Mouse (Mus musculus) midbrain, embryonic 11.5 days (tissue): ENCODE measurements around the gene Meioc. TPM values are rescaled to one million over a fixed set of nuclear protein-coding genes. Genes with fewer than 3 reads are reported as not detected.

Experiments
- ATAC-seq: fragments of 200-750 bp; cut with Nextera tagmentation; 2 replicates; pipeline ENCODE4 v1.8.0; 2017; ENCODE audit warnings: moderate TSS enrichment, moderate library complexity; ENCODE audit not compliant: low FRiP score
- DNase-seq: peaks from one replicate; pipeline ENCODE4 v3.0.0; 2015; ENCODE audit warnings: low spot score; ENCODE audit errors: missing footprints
- H3K27ac ChIP-seq: fragments of 300-500 bp; sonication (generic); 2 replicates; pipeline ENCODE4 v1.5.1; 2014; ENCODE audit warnings: low read depth, low read length
- H3K27me3 ChIP-seq: fragments of 300-500 bp; sonication (generic); 2 replicates; pipeline ENCODE4 v1.6.1; 2014; ENCODE audit warnings: mild to moderate bottlenecking, low read length, moderate library complexity, mixed read lengths; ENCODE audit not compliant: control insufficient read depth, insufficient read depth
- H3K36me3 ChIP-seq: fragments of 300-500 bp; sonication (generic); 2 replicates; pipeline ENCODE4 v1.6.1; 2014; ENCODE audit warnings: mild to moderate bottlenecking, low read length, moderate library complexity, mixed read lengths; ENCODE audit not compliant: control insufficient read depth, insufficient read depth
- H3K4me1 ChIP-seq: fragments of 300-500 bp; sonication (generic); 2 replicates; pipeline ENCODE4 v1.6.1; 2014; ENCODE audit warnings: low read length; ENCODE audit not compliant: control insufficient read depth, insufficient read depth
- H3K4me2 ChIP-seq: fragments of 300-500 bp; sonication (generic); 2 replicates; pipeline ENCODE4 v1.6.1; 2014; ENCODE audit warnings: mild to moderate bottlenecking, moderate library complexity
- H3K4me3 ChIP-seq: fragments of 300-500 bp; sonication (generic); 2 replicates; pipeline ENCODE4 v1.5.1; 2014; ENCODE audit warnings: low read depth, low read length
- H3K9ac ChIP-seq: fragments of 300-500 bp; sonication (generic); 2 replicates; pipeline ENCODE4 v1.6.1; 2014; ENCODE audit warnings: low read length
- H3K9me3 ChIP-seq: fragments of 300-500 bp; sonication (generic); 2 replicates; pipeline ENCODE4 v1.6.1; 2016; ENCODE audit warnings: low read length; ENCODE audit not compliant: control insufficient read depth
- WGBS: fragments of 180-500 bp; shearing (Covaris S2); extraction: QIAGEN DNeasy Blood & Tissue Kit; methylation state at CpG from one replicate; pipeline ENCODE4 v1.1.7; 2014; 5-methylcytosine and 5-hydroxymethylcytosine counted together
- polyA plus RNA-seq: library from polyadenylated mRNA; unstranded; fragments of >200 nt; fragmentation: Nextera tagmentation; extraction: Ambion mirVana; gene quantifications from 2 replicates; pipeline ENCODE4 v1.2.1, GENCODE M21; 2014

The Meioc gene
- polyA plus RNA-seq, 1 experiment from 2014 or later: 0.40 TPM

GRCm38 (mm10) chr11:102655888-102656287 is 7.6 kb upstream of the Meioc start:
- no peaks in the 10 kb centered on the region for H3K36me3 ChIP-seq
- no peaks in the 10 kb centered on the region for H3K27me3 ChIP-seq
- no peaks in the 10 kb centered on the region for H3K9me3 ChIP-seq
- no peaks in the 10 kb centered on the region for H3K4me1 ChIP-seq
- no peak for DNase-seq
- H3K27ac ChIP-seq: no peak overlapping the region
- 81% methylated on average over 8 of the region's 8 CpGs for WGBS
- no peak overlapping the region for H3K4me2 ChIP-seq
- H3K9ac ChIP-seq: no peak overlapping the region
- no peak for ATAC-seq
- no peak overlapping the region for H3K4me3 ChIP-seq

- no peak overlapping the region for H3K9ac ChIP-seq
- no peaks in the 10 kb centered on the region for H3K36me3 ChIP-seq
- H3K4me1 ChIP-seq: no peaks in the 10 kb centered on the region
- H3K4me2 ChIP-seq: no peak overlapping the region
- WGBS: 44% methylated on average over 4 of the region's 4 CpGs
- DNase-seq (no peak), ATAC-seq (no peak)
- H3K4me3 ChIP-seq: no peak overlapping the region
- H3K27me3 ChIP-seq: no peaks in the 10 kb centered on the region
- H3K27ac ChIP-seq: no peak overlapping the region
- H3K9me3 ChIP-seq: no peaks in the 10 kb centered on the region
Observed at GRCm38 (mm10) chr11:102656326-102656926, 7.1 kb upstream of the Meioc start.

GRCm38 (mm10) chr11:102656931-102657330 is 6.6 kb upstream of the Meioc start:
- Histone ChIP-seq H3K9ac (no peak overlapping the region), H3K4me2 (no peak overlapping the region), H3K27ac (no peak overlapping the region), H3K27me3 (no peaks in the 10 kb centered on the region), H3K4me1 (no peaks in the 10 kb centered on the region), H3K9me3 (no peaks in the 10 kb centered on the region), H3K4me3 (no peak overlapping the region), H3K36me3 (no peaks in the 10 kb centered on the region)
- no peak for ATAC-seq
- DNase-seq: no peak
- WGBS: 90% methylated on average over 6 of the region's 6 CpGs

GRCm38 (mm10) chr11:102665151-102665550 is 1.6 kb downstream of the Meioc start:
- Histone ChIP-seq H3K4me3 (no peak overlapping the region), H3K9ac (no peak overlapping the region), H3K36me3 (no peaks in the 10 kb centered on the region), H3K27me3 (peaks cover 9% of the 10 kb centered on the region), H3K27ac (no peak overlapping the region), H3K4me2 (no peak overlapping the region), H3K9me3 (peaks cover 7% of the 10 kb centered on the region), H3K4me1 (no peaks in the 10 kb centered on the region)
- no peak for DNase-seq
- ATAC-seq: no peak
- 50% methylated on average over 33 of the region's 33 CpGs for WGBS

- Histone ChIP-seq H3K9ac (no peak overlapping the region), H3K4me2 (no peak overlapping the region), H3K36me3 (no peaks in the 10 kb centered on the region), H3K4me1 (no peaks in the 10 kb centered on the region), H3K9me3 (peaks cover 7% of the 10 kb centered on the region), H3K27me3 (peaks cover 9% of the 10 kb centered on the region), H3K27ac (no peak overlapping the region), H3K4me3 (no peak overlapping the region)
- ATAC-seq (no peak), DNase-seq (no peak)
- WGBS: 44% methylated on average over 84 of the region's 84 CpGs
Observed at GRCm38 (mm10) chr11:102665637-102666435, 2.3 kb downstream of the Meioc start.

GRCm38 (mm10) chr11:102690162-102690561 is 26.6 kb downstream of the Meioc start:
- no peaks in the 10 kb centered on the region; the same call in 1 of the 2 replicates for H3K36me3 ChIP-seq
- H3K4me3 ChIP-seq: no peak overlapping the region
- no peaks in the 10 kb centered on the region for H3K9me3 ChIP-seq
- H3K27me3 ChIP-seq: no peaks in the 10 kb centered on the region
- ATAC-seq: no peak
- WGBS: 70% methylated on average over 6 of the region's 6 CpGs
- peak; percentile 98 for DNase-seq
- H3K9ac ChIP-seq: no peak overlapping the region
- H3K27ac ChIP-seq: no peak overlapping the region
- H3K4me1 ChIP-seq: no peaks in the 10 kb centered on the region
- no peak overlapping the region for H3K4me2 ChIP-seq

GRCm38 (mm10) chr11:102695289-102695688 is 31.8 kb downstream of the Meioc start:
- ATAC-seq: no peak
- Histone ChIP-seq H3K27ac (no peak overlapping the region), H3K9ac (no peak overlapping the region), H3K9me3 (no peaks in the 10 kb centered on the region), H3K4me3 (no peak overlapping the region), H3K4me1 (peaks cover 8% of the 10 kb centered on the region), H3K4me2 (no peak overlapping the region), H3K27me3 (no peaks in the 10 kb centered on the region), H3K36me3 (no peaks in the 10 kb centered on the region; the same call in 1 of the 2 replicates)
- DNase-seq: no peak
- WGBS: 94% methylated on average over 7 of the region's 7 CpGs

- Histone ChIP-seq H3K4me3 (peak within 1 kb of the TSS; percentile 53), H3K27ac (no peak within 1 kb of the TSS), H3K4me1 (peaks cover 8% of the 10 kb centered on the region), H3K9me3 (no peaks in the 10 kb centered on the region), H3K27me3 (no peaks in the 10 kb centered on the region), H3K36me3 (no peaks in the 10 kb centered on the region; the same call in 1 of the 2 replicates), H3K9ac (peak within 1 kb of the TSS; percentile 73), H3K4me2 (peak within 1 kb of the TSS; percentile 59)
- ATAC-seq: peak; percentile 96
- DNase-seq: peak; percentile 100
- WGBS: under 1% methylated on average over 49 of the region's 49 CpGs
Observed at GRCm38 (mm10) chr11:102697338-102698017, 34.0 kb downstream of the Meioc start, which contains the start of gene Ccdc43. Ccdc43 (minus strand) TSS chr11:102697782.

GRCm38 (mm10) chr11:102698018-102698476 is 34.5 kb downstream of the Meioc start:
- WGBS: 27% methylated on average over 9 of the region's 9 CpGs
- ATAC-seq: no peak
- H3K27ac ChIP-seq: no peak overlapping the region
- H3K4me3 ChIP-seq: peak overlapping the region; percentile 53
- H3K4me2 ChIP-seq: peak overlapping the region; percentile 59
- H3K27me3 ChIP-seq: no peaks in the 10 kb centered on the region
- H3K9ac ChIP-seq: peak overlapping the region; percentile 73
- peaks cover 8% of the 10 kb centered on the region for H3K4me1 ChIP-seq
- H3K9me3 ChIP-seq: no peaks in the 10 kb centered on the region
- DNase-seq: peak; percentile 85
- no peaks in the 10 kb centered on the region; the same call in 1 of the 2 replicates for H3K36me3 ChIP-seq
